Mouse (Mus musculus) embryonic fibroblast, embryonic 13.5 days (primary cell): ENCODE measurements around the gene Acox1.

ENCODE experiments used
- CTCF ChIP-seq: IDR thresholded peaks from 2 replicates; pipeline ENCODE4 v1.5.1; 2011; ENCODE audit warnings: mild to moderate bottlenecking, control low read depth, low read length, moderate library complexity, borderline replicate concordance; ENCODE audit not compliant: insufficient read depth
- POLR2A ChIP-seq: IDR thresholded peaks from 2 replicates; pipeline ENCODE4 v1.6.1; 2011; ENCODE audit warnings: low read depth, mild to moderate bottlenecking, control low read depth, low read length, moderate library complexity

- no peak for TF ChIP-seq POLR2A
- no peak for TF ChIP-seq CTCF
These were observed 9.8 kb upstream of the Acox1 start for GRCm38 (mm10) chr11:116208660-116209059.
